Mouse (Mus musculus) cerebellum, adult 2 months (tissue): ENCODE measurements at regions not wholly inside any gene's neighbourhood (a gene's known extent, or its start where the extent isn't known, plus 50 kb on each side); places are given as distances from the start of the nearest gene placed in this dataset.
A peak's percentile ranks its signal among the peaks of the same experiment; 100 is the strongest.

Source experiments
- DNase-seq, 2 experiments: peaks; one replicate each; pipeline ENCODE4 v3.0.0; 2021
- H3K27ac ChIP-seq: fragments of 200-500 bp; 2 replicates; pipeline ENCODE4 v1.5.1; 2012; ENCODE audit warnings: low read length, control low read depth, inconsistent platforms; ENCODE audit not compliant: insufficient read depth
- H3K27me3 ChIP-seq: fragments of 200-500 bp; 2 replicates; pipeline ENCODE4 v1.6.1; 2012; ENCODE audit warnings: inconsistent platforms, mild to moderate bottlenecking, low read length, moderate library complexity; ENCODE audit not compliant: control insufficient read depth, insufficient read depth
- H3K4me1 ChIP-seq: fragments of 200-500 bp; 2 replicates; pipeline ENCODE4 v1.6.1; 2011; ENCODE audit warnings: low read length; ENCODE audit not compliant: control insufficient read depth, insufficient read depth
- H3K4me3 ChIP-seq: fragments of 200-500 bp; replicated peaks from 2 replicates; pipeline ENCODE3; 2011; ENCODE audit warnings: mild to moderate bottlenecking, low read depth, low read length, control low read depth; ENCODE audit not compliant: insufficient read depth
- CTCF ChIP-seq: fragments of 200-500 bp; IDR thresholded peaks from 2 replicates; pipeline ENCODE4 v1.5.1; 2011; ENCODE audit warnings: low read depth, mild to moderate bottlenecking, control low read depth, low read length, moderate library complexity, borderline replicate concordance; ENCODE audit not compliant: insufficient read depth
- POLR2A ChIP-seq: fragments of 200-500 bp; IDR thresholded peaks from 2 replicates; pipeline ENCODE4 v1.6.1; 2011; ENCODE audit warnings: low read length, control low read depth, borderline replicate concordance; ENCODE audit not compliant: insufficient read depth
- WGBS: fragments of 180-500 bp; shearing (Covaris S2); methylation state at CpG from one replicate; pipeline ENCODE4 v1.1.7; 2018; 5-methylcytosine and 5-hydroxymethylcytosine counted together

DNA sequence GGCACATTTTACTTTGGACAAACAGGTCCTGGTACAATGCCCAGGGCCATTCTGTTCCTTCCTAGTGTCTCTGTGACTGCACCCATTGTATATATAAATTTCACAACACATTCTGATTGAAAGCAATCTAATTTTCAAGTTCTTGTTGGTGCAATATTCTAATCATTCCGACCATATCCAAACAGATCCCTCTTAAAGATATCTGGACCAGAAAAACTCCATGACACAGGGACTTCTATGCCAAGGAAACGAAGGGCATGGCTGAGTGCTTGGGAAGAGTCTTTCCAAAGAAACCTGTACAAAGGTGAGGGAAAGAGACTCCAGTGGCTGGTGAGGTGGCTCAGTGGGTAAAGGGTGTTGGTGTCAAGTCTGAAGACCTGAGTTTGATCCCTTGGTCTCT, 337.8 kb downstream of the Pmp22 start:
- Histone ChIP-seq H3K27me3 (no peaks in the 10 kb centered on the region; the same call in 1 of the 2 replicates), H3K27ac (no peak overlapping the region), H3K4me1 (no peaks in the 10 kb centered on the region), H3K4me3 (no peak overlapping the region)
- WGBS, result 83% methylated on average over 2 of the region's 2 CpGs
- no peak for DNase-seq
- TF ChIP-seq CTCF (no peak), POLR2A (no peak)

DNA sequence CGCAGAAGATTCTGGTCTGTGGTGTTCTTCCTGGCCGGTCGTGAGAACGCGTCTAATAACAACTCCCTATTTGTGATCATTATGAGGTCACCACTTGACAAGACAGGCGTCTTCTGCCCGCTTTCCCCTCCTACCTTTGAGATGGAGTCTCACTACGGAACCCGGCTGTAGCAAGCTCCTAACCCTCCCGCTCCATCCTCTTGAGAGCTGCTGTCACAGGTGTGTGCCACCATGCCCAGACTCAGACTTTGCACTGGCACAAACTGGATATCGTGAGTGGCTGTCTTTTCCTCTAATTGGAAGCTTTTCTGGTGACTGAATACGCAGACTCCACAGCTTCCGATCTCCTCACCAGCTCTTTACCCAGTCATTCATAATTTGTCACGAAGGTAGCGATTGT, 346.0 kb downstream of the Pmp22 start:
- WGBS, result 95% methylated on average over 15 of the region's 15 CpGs
- TF ChIP-seq CTCF (no peak), POLR2A (no peak)

DNA sequence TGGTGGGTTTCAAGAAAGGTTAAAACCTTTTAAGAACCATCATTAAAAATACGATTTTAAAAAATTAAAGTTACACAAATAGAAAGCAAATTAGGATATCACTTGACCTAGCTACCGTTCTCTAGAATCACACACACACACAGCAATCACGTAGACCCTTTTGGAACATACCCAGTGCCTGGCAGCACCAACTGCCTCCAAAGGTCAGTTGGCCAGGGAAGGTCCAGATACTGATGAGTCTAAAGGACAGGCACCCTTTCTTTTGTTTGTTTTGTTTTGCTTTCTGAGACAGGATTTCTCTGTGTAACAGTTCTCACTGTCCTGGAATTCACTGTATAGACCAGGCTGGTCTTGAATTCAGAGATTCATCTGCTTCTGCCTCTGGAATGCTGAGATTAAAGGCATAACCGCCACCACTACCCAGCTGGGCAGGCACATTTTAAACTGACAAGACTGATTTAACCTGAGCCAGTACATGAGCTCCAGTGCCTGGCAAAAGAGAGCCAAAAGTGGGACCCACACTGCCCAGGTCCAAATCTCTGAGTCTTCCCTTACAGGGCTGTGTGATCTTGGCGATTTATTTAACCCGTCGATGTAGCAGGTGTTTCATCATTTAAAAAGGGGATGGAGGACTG, 353.0 kb downstream of the Pmp22 start:
- Histone ChIP-seq H3K27me3 (no peaks in the 10 kb centered on the region), H3K4me1 (no peaks in the 10 kb centered on the region), H3K27ac (no peak overlapping the region), H3K4me3 (no peak overlapping the region)
- no peak for DNase-seq
- TF ChIP-seq POLR2A, result no peak
- no peak for TF ChIP-seq CTCF
- 50% methylated on average over 7 of the region's 7 CpGs for WGBS

More for the DNA sequence above, 346.0 kb downstream of the Pmp22 start:
- no peak overlapping the region for H3K4me3 ChIP-seq
- no peak for DNase-seq
- no peaks in the 10 kb centered on the region for H3K4me1 ChIP-seq
- H3K27me3 ChIP-seq, result no peaks in the 10 kb centered on the region
- no peak overlapping the region for H3K27ac ChIP-seq

DNA sequence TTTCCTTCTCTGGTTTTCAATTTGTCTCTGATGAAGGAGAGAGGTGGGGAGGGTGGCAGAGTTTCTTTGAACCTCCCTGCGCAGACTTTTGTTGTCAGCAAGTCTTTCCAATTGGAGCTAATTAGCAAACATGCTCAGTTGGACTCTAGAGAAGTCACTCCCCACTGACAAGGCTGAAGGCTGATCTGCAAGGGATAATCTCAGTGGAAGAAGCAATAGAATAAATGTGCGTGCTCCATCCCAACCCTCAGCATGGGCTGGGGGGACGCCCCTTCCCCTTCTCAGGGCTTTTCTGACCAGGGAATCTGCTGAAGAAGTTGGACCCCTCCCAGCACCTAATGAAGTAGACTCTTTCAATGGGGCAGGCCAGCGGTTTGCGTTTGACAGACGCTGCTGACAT, 353.8 kb downstream of the Pmp22 start:
- no peak overlapping the region for H3K4me3 ChIP-seq
- no peak for DNase-seq
- WGBS, result 16% methylated on average over 6 of the region's 6 CpGs
- no peaks in the 10 kb centered on the region for H3K4me1 ChIP-seq
- no peak overlapping the region for H3K27ac ChIP-seq
- H3K27me3 ChIP-seq, result no peaks in the 10 kb centered on the region
- TF ChIP-seq POLR2A (no peak), CTCF (no peak)

DNA sequence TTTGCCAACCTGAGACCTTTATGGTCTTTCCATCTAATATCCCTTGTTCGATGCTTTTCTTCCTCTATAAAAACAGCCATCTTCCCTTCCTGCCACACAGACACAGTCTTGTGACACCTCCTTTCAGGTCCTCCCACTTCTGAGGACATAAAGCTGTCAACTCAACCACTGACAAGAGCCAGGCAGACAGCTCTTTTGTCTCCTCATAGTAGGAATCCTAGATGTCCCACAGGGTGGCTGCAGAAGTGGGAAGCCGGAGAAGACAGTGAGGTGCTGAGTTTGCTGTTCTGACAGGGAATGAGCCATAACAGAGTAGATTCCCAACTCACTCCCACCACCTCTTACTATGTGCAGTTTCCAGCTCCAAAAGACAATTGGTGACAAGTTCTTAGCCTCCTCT, 358.4 kb downstream of the Pmp22 start:
- no peak for TF ChIP-seq POLR2A
- TF ChIP-seq CTCF, result no peak
- H3K27me3 ChIP-seq, result no peaks in the 10 kb centered on the region
- WGBS, result 28% methylated on average over 2 of the region's 2 CpGs
- H3K27ac ChIP-seq, result no peak overlapping the region
- H3K4me1 ChIP-seq, result no peaks in the 10 kb centered on the region
- H3K4me3 ChIP-seq, result no peak overlapping the region
- DNase-seq, result no peak

DNA sequence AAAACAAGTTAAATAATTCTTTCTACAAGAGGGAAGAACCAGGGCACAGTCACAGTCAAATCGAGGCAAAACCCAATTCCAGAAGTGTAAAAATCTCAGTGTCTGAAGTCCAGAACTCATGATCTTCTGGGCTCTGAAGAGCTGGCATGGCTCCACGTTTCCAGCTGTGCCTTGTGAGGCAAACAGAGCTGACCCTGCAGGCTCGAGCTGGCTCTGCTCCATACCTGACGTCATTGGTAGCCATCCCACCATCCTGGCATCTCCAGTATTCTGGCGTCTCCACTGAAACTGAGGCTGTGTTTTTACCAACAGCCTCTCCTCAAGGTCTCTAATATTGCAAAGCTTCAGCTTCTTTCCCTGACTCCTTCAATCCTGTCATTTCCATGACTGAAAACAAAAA, 373.4 kb downstream of the Pmp22 start:
- no peaks in the 10 kb centered on the region for H3K27me3 ChIP-seq
- H3K4me1 ChIP-seq, result no peaks in the 10 kb centered on the region
- H3K27ac ChIP-seq, result no peak overlapping the region
- H3K4me3 ChIP-seq, result no peak overlapping the region
- no peak for TF ChIP-seq CTCF
- TF ChIP-seq POLR2A, result no peak
- 9% methylated on average over 5 of the region's 5 CpGs for WGBS
- peak; percentile 20 for DNase-seq

DNA sequence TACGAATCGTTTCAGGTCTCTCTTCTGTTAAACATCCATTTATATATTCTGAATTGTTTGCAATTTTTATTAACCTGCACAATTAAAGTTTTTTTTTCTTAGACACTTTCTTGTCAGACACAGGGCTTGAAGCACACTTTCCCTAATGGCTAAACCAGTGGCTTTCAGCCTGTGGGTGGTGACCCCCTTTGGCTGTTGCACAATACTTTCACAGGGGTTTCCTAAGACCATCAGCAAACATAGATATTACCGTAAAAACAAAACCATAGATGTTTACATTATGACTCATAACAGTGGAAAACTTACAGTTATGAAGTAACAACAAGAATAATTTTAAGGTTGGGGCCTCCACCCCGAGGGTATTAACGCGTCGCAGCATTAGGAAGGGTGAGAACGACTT, 378.6 kb downstream of the Pmp22 start:
- Histone ChIP-seq H3K4me3 (no peak overlapping the region), H3K4me1 (no peaks in the 10 kb centered on the region), H3K27ac (no peak overlapping the region), H3K27me3 (no peaks in the 10 kb centered on the region)
- WGBS, result 94% methylated on average over 8 of the region's 8 CpGs
- DNase-seq, result no peak
- TF ChIP-seq CTCF, result no peak
- no peak for TF ChIP-seq POLR2A

DNA sequence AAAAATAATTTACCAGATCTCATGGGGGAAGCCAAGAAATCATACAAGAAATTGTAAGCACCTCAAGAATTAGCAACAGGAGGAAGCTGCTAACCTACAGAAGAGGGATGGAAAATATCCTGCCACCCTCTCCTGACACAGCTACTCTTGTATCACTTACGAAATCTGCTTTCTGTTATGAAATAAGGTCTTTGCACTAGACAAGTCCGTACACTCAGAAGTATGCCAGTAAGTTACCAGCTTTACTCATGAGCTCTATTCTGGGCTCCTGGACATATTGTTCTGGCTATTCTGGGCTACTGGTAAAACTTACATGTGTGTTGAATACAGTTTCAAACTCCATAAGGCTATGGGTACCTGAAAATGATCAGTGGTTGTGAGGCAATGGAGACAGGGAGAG, 379.9 kb downstream of the Pmp22 start:
- TF ChIP-seq POLR2A (no peak), CTCF (no peak)
- Histone ChIP-seq H3K4me1 (no peaks in the 10 kb centered on the region), H3K27me3 (no peaks in the 10 kb centered on the region), H3K4me3 (no peak overlapping the region), H3K27ac (no peak overlapping the region)
- 95% methylated on average over 2 of the region's 2 CpGs for WGBS
- DNase-seq, result no peak

DNA sequence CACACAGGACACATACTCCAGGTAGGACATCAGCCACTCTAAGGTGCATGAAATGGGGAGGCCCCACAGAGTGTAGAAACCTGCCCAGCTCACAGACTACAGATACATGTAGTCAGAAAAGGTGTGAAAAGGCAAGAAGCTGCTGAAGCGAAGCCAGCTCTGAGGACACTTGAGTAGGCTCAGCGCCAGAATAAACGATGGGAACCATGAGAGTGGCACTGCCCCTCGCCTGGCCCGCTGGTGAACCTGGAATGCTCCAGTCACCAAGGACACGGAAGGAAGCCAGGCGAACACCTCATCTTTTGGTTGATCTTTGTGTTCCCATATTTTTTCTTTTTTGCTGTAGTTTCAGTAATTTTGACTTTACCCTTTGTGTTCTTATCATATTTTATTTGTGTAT, 381.8 kb downstream of the Pmp22 start:
- DNase-seq, result no peak
- TF ChIP-seq POLR2A, result no peak
- no peaks in the 10 kb centered on the region for H3K4me1 ChIP-seq
- H3K27ac ChIP-seq, result no peak overlapping the region
- 71% methylated on average over 7 of the region's 7 CpGs for WGBS
- no peaks in the 10 kb centered on the region for H3K27me3 ChIP-seq
- H3K4me3 ChIP-seq, result no peak overlapping the region
